Mouse (Mus musculus): Measurements from ENCODE around the gene Fam227a.
A peak's percentile ranks its signal among the peaks of the same experiment; 100 is the strongest.
"Not testable (repeated sequence)": the region's sequence is repeated elsewhere in the genome, so short reads cannot be mapped to it uniquely, and the experiment has no call there.

Gene Fam227a

GRCm38 (mm10) chr15:79684616-79685015 is 25.9 kb upstream of the Fam227a start:
- no peak for DNase-seq (ENCODE audit: inconsistent ontology term)

- DNase-seq (ENCODE audit: inconsistent ontology term), result peak; percentile 56
These were observed 25.1 kb upstream of the Fam227a start for GRCm38 (mm10) chr15:79683707-79684465.

GRCm38 (mm10) chr15:79683146-79683545 is 24.4 kb upstream of the Fam227a start:
- DNase-seq (ENCODE audit: inconsistent ontology term), result no peak

DNA sequence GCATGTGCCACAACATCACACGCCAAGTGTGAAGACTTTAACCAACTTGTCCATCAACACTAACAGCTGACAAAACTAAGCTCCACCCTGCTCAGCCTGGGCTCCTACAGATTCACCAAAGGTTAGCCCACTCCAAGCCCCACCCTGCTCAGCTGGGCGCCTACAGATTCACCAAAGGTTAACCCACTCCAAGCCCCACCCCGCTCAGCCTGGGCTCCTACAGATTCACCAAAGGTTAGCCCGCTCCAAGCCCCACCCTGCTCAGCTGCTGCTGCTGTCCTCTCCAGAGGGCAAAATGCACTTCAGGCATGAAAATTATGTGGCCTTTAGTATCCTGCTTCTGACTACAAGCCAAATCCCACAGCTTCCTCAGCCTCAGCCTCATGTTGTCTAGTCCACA is 23.2 kb upstream of the Fam227a start:
- no peak for DNase-seq (ENCODE audit: inconsistent ontology term)

DNA sequence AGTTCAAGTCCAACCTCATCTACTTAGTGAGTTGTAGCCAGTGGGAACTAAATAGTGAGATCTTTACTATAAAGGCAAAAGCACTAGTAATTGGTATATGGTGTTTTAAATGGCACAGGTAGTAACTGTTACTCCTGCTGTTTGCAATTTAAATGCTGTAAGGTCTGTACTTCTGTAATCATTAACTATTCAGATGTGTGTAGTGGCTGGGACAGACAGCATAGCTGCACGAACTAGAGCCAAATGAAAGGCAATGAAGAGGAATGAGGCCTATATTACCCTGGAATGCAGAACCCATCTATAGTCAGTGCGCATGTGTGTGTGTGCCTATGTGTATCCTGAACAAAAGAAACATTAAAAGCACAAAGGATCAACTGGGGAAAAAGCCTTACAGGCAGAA is 19.2 kb upstream of the Fam227a start:
- no peak for DNase-seq (ENCODE audit: inconsistent ontology term)

- not testable (repeated sequence) for DNase-seq (ENCODE audit: inconsistent ontology term)
These were observed 13.1 kb upstream of the Fam227a start for GRCm38 (mm10) chr15:79671828-79672348.

GRCm38 (mm10) chr15:79670972-79671299 is 12.2 kb upstream of the Fam227a start:
- no peak for DNase-seq (ENCODE audit: inconsistent ontology term)

DNA sequence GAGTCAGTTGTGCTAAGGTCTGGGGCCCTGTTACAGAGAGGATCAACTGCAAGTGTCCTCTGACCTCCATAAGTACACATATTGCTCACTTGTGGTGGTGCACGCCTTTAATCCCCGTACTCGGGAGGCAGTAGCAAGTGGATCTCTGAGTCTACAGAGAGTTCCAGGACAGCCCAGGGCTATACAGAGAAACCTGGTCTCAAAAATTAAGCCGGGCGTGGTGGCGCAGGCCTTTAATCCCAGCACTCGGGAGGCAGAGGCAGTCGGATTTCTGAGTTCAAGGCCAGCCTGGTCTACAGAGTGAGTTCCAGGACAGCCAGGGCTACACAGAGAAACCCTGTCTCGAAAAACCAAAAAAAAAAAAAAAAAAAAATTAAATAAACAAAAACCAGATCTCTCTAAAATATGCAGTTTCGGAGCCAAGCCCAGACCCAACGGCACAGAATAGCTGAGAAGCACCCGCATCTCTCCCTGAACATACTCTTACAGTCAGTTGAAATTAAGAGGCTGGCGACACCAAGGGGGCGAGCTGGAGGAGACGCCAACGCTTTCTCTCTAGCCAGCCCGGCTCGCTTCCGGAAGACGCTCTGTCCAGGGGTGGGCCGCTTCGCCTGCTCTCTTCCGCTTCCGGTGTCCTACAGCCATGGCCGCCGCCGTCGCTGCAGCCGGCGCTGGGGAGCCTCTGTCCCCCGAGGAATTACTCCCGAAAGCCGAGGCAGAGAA is 11.7 kb upstream of the Fam227a start, which contains the start of gene Tomm22:
TSS of gene Tomm22 (plus strand) at position 613 of the 723 bp plus-strand sequence.
- DNase-seq (ENCODE audit: inconsistent ontology term), result peak; percentile 89

DNA sequence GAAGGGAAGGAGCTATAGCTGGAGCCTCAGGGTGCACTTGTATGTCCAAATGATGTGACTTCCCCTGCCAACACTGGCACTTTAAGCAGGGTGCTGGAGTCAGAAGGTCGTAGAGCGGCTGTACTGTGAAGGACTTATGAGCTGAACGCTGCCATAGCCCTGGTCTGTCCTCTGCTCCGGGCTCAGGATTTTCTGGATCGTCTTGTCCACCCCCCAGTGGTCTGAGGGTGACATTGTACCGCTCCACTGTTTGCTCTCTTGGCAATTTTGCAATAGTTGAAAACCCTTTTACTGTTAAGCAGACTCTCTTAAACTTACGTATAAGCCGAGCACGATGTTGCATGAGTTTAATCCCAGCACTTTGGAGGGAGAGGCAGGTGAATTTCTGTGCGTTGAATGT is 10.4 kb upstream of the Fam227a start:
- DNase-seq (ENCODE audit: inconsistent ontology term), result no peak

DNA sequence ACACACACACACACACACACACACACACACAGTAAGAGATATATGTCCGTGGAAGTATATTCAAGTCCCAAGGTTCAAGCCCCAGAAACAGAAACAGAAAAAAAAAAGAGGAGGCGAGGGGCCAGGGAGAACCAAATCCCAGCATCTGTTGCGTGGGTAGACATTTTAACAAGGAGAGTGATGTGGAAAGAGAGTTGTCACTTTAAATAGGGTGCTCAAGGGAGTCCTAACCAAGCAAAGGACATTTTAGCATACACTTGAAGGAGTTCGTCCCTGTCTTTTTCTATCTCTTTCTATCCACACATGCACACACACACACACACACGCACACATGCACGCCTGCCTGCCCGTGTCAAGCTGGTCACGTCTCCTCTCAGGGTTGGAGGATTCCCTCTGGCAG is 5.9 kb upstream of the Fam227a start:
- DNase-seq (ENCODE audit: inconsistent ontology term), result no peak

GRCm38 (mm10) chr15:79661852-79662251 is 3.1 kb upstream of the Fam227a start:
- DNase-seq (ENCODE audit: inconsistent ontology term), result peak; percentile 24

DNA sequence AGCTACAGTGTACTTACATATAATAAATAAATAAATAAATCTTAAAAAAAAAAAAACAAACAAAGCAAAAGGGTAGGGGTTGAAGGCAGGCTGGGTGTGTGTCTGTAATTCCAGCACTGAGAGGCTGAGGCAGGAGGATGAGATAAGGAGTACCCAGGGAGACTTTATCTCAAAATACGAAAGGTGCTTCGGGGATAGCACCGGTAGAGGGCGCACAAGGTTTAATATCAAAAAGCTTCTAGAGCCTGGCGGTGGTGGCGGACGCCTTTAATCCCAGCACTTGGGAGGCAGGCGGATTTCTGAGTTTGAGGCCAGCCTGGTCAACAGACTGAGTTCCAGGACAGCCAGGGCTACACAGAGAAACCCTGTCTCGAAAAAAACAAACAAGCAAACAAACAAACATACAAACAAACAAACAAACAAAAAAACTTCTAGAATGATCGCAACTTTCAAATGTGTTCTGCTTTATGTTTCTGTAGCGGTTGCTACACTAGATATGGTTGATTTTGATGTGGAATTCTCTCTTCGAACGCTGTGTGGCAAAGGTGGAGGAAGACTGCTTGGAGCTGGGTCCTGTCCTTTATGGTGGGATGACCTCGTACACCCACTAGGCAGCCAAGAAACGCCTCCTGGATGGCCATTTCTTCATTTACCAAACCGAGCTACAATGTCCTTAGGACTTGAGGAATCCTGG is 772 bp downstream of the Fam227a start:
- peak; percentile 71 for DNase-seq (ENCODE audit: inconsistent ontology term)

DNA sequence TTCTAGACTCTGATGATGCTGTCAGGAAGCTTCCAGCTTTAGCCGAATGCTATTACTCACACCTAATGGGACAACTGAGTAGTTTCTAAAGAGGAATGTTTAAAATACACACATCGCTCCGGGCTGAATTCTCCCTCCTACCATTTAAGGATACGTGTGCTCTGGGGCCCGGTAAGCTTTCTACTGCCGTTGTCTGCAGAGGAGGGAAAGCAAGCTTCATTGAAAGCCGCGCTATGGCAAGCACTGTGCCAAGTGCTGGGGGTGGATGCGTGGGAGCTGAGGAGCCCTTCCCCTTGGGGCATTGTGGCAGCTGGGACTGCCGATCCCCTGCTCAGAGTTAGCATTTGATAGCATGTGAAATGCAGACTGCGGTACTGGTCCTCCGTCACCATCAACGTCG is 2.3 kb downstream of the Fam227a start:
- no peak for DNase-seq (ENCODE audit: inconsistent ontology term)

DNA sequence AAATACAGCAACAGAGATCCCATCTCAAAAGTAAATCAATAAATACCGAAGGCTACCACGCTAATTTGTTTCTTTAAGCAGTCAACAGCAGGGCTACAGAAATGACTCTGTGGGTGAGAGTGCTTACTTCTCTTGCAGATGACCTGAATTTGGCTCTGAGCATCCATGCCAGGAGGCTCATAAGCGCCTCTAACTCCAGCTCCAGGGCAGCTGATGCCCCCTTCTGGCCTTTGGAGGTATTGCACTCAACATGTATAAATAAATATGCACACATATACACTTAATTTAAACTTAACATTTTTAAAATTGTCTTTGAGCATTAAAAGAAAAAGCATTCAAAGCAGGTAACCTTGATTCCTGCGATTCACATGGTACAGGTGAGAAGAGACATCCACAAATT is 7.3 kb downstream of the Fam227a start:
- no peak for DNase-seq (ENCODE audit: inconsistent ontology term)

DNA sequence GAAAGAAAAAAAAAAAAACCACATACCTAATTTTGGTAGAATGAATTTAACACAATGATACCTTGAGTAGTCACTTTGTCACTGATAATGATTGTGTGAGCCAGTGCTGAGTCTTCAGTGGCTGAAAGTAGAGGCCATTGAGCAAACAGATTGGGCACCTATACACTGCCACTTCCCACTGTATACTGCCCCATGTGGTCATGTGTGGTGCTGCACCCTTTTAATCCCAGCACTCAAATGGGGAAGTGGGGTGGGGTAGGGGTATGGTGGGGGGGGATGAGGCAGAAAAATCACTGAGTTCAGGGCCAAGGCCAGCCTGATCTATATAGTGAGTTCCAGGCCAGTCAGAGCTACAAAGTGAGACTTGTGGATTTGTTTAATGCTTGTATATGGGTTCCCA is 8.2 kb downstream of the Fam227a start:
- no peak for DNase-seq (ENCODE audit: inconsistent ontology term)

DNA sequence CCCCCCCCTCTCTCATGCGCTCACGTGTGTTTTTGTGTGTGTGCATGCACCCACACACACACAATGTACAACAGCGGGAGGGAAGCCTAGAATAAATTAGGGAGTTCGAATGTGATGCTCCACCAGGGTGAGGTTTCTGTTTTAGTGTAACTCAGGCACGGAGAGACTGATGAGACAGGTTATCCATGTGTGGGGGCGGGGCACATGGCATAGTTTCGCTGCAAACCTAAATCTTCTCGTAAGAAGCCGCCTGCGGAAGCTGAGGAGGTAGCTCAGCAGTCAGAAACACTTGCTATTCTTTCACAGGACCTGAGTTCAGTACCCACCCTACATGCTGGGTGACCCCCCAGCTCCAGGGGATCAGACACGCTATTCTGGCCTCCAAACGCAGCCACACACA is 10.6 kb downstream of the Fam227a start:
- no peak for DNase-seq (ENCODE audit: inconsistent ontology term)

DNA sequence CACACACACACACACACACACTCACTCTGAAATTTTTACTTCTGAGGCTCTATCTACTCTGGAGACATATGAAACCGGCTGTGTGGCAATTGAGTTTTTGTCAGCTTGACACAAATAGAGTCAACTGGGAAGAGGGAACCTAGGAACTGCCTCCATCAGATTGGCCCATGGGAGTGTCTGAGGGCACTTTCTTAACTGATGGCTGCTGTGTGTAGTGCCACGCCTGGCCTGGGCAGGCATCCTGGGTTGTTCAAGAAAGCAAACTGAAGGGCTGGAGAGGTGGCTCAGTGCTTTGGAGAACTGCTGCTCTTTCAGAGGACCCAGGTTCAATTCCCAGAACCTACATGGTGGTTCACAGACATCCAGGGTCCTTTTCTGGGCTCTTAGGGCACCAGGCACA is 13.3 kb downstream of the Fam227a start:
- DNase-seq (ENCODE audit: inconsistent ontology term), result no peak

DNA sequence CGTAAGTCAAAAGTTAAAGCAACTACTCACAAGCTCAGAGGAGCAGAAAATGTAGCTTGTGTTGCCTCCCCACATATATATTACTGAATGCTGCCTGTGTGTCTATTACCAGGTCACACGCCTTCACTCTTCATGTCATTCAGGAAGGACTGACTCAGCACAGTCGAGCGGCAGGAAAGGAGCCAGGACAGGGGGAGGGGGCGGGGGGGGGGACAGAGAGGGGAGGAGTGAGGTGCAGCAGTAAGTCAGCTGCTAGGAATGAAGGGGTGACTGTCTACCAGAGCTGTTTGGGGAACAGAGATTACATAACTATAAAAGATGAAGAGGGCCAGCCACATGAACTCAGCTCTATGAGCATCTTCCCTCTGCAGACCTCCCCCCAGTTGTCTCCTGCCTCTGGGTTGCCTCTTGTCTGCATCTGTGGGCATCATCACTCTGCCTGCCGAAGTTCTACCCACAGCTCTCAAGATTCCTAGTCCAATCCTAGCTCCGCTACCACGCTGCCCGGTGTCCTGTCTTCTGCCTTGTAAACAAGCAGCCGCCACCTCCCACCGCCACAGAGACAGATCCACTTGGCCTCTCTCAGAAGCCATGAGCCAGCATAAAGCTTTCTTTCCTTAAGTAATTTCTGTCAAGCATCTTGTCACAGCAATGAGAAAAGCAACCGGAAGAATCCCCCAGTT is 17.5 kb downstream of the Fam227a start:
- DNase-seq (ENCODE audit: inconsistent ontology term), result peak; percentile 10

DNA sequence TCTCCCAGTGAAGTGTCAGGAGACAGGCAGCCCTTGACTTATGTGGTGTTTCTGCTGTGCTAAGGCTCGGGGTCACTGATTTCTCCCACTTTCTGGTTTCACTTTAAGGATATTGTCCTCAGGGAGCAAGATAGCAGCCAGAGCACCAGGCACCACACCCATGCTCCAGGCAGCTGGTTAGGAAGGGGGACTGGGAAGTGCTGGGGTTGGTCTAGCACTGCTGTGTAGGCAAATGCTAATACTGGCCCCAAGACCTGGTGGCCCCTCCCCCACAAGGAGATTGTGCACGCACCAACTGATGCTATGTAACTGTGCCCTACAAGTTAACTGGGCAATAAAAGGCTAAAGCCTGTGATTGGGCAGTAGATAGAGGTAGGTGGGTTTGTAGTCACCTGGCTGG is 28.3 kb downstream of the Fam227a start:
- no peak for DNase-seq (ENCODE audit: inconsistent ontology term)

DNA sequence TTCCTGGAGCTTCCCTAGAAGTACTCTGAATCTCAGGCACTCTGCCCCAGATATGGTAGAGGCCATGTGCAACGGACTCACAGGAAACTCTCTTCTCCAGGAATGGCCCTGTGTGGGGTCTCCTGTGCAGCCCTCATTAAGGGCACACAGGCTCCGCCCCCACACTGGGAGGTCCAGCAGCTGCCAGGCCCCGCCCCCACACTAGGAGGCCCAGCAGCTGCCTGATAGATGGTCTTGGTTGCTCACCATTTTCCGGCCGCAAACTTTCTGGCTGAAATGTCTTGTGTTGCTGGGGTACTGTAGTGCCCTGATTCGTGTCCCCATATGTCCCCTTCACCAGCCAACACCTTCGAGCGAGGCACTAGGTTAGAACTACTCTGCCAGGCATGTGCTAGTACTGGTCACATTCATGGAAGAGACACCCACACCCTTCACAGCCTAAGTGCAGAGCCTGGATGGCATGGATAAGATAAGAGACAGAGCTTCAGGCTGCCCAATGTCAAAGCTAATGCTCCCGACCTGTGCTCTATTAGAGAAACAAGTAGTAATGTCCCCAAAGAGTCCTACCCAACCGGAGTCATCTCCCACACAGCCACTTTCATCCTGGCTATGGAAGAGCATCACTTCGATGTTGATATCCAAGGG is 38.9 kb downstream of the Fam227a start:
- no peak for DNase-seq (ENCODE audit: inconsistent ontology term)

- DNase-seq (ENCODE audit: inconsistent ontology term), result no peak
These were observed 40.3 kb downstream of the Fam227a start for GRCm38 (mm10) chr15:79618456-79618855.

Data from Muller cell, postnatal 12 days (primary cell).